Mouse (Mus musculus): ENCODE results near the gene Polr3b. TPM values are rescaled to one million over a fixed set of nuclear protein-coding genes. Genes with fewer than 3 reads are reported as not detected.

Polr3b gene
- polyA plus RNA-seq (2016; fragmentation: Nextera tagmentation; extraction: Ambion mirVana): 17.6 and 18.2 TPM in 2 replicates

DNA sequence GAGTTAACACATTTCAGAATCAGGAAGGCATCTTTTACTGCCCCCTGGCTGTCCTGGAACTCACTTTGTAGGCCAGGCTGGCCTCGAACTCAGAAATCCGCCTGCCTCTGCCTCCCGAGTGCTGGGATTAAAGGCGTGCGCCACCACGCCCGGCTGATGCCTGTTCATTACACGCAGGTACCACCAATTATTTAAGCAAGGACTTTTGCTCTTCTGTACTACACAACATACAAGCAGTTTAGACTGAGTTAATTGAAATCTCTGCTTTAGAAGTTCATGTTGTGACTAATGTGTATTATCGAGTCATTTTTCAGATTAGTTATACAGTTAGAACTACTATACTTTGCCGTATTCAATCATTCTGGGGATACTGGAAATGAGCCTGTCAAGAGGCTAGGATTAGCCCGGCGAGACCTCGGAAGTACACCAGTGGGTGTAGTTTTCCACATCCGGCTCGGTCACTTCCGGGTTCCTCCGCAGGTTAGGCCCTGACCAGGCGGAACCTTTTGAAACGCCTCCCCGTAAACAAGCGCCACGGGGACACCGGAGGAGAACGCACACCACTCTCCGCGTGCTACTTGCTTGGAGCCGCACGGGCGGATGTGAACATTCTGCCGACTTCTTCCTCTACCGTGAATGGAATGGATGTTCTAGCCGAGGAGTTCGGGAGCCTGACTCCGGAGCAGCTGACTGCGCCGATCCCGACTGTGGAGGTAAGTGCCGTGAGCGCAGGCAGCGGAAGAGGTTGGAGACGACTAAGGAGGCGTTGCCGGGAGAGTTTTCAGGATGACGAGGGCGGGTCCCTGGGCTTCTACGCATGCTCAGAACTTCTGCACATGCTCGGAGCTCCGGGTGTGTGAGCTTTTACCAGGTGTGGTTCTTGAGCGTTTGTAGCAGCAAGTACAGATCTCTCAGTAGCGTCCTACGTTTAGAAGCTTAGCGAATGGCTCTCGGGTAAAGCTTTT is at the start of gene Polr3b:
Gene Polr3b (plus strand): TSS at position 467 of the 965 bp plus-strand sequence.
- 7% methylated on average over 53 of the region's 53 CpGs for WGBS
- Histone ChIP-seq H3K4me1 (peaks cover 23% of the 10 kb centered on the region), H3K36me3 (replicated peaks) (no peaks in the 10 kb centered on the region), H3K27me3 (ENCODE audit: poor library complexity, severe bottlenecking) (no peaks in the 10 kb centered on the region), H3K9me3 (no peaks in the 10 kb centered on the region), H3K27ac (peak within 1 kb of the TSS; percentile 88), H3K4me3 (peak within 1 kb of the TSS; percentile 69)
- DNase-seq (ENCODE audit: extremely low spot score, low spot score): peak; percentile 93

GRCm38 (mm10) chr10:84573671-84574420 is 48.2 kb upstream of the Polr3b start:
- peaks cover 14% of the 10 kb centered on the region for H3K27me3 ChIP-seq (ENCODE audit: poor library complexity, severe bottlenecking)
- H3K36me3 ChIP-seq (replicated peaks): no peaks in the 10 kb centered on the region
- no peaks in the 10 kb centered on the region for H3K9me3 ChIP-seq
- no peak overlapping the region for H3K4me3 ChIP-seq
- no peak overlapping the region for H3K27ac ChIP-seq
- H3K4me1 ChIP-seq: peaks cover 17% of the 10 kb centered on the region
- WGBS: 72% methylated on average over 5 of the region's 5 CpGs
- DNase-seq (ENCODE audit: extremely low spot score, low spot score): no peak

DNA sequence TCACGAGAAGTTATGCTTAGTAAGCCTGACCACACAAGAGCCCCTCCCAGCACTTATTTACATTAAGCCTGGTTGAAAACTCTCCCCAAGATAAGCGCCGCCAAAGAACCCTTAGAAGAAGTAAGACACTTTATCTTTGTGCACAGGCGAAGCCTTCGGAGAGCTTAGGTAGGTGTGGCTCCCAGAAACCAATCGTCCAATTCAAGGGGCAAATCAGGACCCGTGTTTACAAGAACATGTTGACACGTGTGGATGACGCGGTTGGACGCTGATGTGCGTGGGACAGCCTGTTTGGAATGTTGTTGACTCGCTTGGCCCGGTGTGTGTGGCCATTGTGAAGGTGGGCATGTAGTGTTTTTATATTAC is 46.1 kb upstream of the Polr3b start:
- Histone ChIP-seq H3K4me1 (peaks cover 17% of the 10 kb centered on the region), H3K36me3 (replicated peaks) (no peaks in the 10 kb centered on the region), H3K4me3 (peak overlapping the region; percentile 89), H3K9me3 (no peaks in the 10 kb centered on the region), H3K27ac (peak overlapping the region; percentile 93; the same call in 1 of the 2 replicates), H3K27me3 (ENCODE audit: poor library complexity, severe bottlenecking) (peaks cover 16% of the 10 kb centered on the region)
- DNase-seq (ENCODE audit: extremely low spot score, low spot score): no peak
- WGBS: under 1% methylated on average over 14 of the region's 14 CpGs

DNA sequence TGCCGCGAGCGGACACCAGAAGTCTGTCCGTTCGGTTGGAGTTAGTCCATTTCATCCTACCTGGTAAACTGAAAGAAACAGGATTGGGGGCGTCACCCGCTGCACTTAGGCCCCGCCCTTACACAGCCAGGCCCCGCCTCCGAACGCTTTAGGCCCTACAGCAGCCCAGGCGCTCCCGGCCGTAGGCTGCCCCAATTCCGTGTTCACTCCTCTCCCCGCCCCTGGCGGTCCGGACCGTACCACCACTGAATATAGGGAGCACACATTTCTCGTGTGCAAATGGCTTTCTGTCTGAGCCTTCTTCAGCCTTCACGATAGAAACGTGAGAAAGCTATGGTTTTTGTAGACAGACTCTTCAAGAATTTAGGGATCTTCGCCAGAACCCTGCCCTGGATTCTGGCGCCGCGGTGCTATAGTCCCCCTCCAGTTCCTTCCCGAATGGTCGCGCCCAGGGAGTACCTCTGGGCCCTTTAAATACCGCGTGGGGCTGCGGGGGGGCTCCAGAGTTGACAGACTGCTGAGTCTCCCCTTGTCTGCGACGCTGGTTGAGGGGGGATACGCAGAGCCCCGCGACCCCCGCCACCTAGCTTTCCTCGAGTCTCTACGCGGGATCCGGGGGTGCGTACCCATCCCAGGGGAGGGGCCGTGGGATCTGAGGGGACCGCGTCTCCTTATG is 45.6 kb upstream of the Polr3b start, which contains the start of gene Tcp11l2:
Gene Tcp11l2 (plus strand): TSS at position 232 of the 676 bp plus-strand sequence.
- Histone ChIP-seq H3K36me3 (replicated peaks) (no peaks in the 10 kb centered on the region), H3K27me3 (ENCODE audit: poor library complexity, severe bottlenecking) (peaks cover 16% of the 10 kb centered on the region), H3K4me1 (peaks cover 17% of the 10 kb centered on the region), H3K9me3 (no peaks in the 10 kb centered on the region), H3K4me3 (peak within 1 kb of the TSS; percentile 89), H3K27ac (peak within 1 kb of the TSS; percentile 93)
- DNase-seq (ENCODE audit: extremely low spot score, low spot score): peak; percentile 89
- WGBS: under 1% methylated on average over 46 of the region's 46 CpGs

GRCm38 (mm10) chr10:84577071-84577727 is 44.9 kb upstream of the Polr3b start:
- 6% methylated on average over 38 of the region's 38 CpGs for WGBS
- peaks cover 17% of the 10 kb centered on the region for H3K4me1 ChIP-seq
- H3K4me3 ChIP-seq: peak overlapping the region; percentile 89
- peaks cover 16% of the 10 kb centered on the region for H3K27me3 ChIP-seq (ENCODE audit: poor library complexity, severe bottlenecking)
- H3K27ac ChIP-seq: peak overlapping the region; percentile 93
- H3K36me3 ChIP-seq (replicated peaks): no peaks in the 10 kb centered on the region
- peak; percentile 47 for DNase-seq (ENCODE audit: extremely low spot score, low spot score)
- H3K9me3 ChIP-seq: no peaks in the 10 kb centered on the region

DNA sequence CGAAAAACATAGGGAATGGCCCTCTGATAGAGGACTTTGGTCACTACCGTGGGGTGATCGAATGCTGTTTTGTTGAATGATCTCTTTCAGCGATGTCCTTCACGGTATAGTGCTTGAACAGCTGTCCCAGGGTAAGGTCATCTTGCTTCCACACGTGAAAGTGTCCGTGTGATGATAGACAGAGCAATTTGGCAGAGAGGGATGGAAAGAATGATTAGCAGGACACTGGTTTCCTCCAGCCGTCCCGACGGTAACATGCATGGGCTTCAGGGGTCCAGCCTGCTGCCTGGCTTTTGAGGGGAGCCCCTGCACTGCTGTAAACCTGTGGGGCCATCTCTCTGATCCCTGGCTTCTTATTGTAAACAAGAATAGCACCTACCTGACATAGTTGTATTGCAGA is 43.4 kb upstream of the Polr3b start:
- WGBS: 84% methylated on average over 10 of the region's 10 CpGs
- peaks cover 16% of the 10 kb centered on the region for H3K27me3 ChIP-seq (ENCODE audit: poor library complexity, severe bottlenecking)
- H3K36me3 ChIP-seq (replicated peaks): no peaks in the 10 kb centered on the region
- DNase-seq (ENCODE audit: extremely low spot score, low spot score): no peak
- H3K9me3 ChIP-seq: no peaks in the 10 kb centered on the region
- peaks cover 17% of the 10 kb centered on the region for H3K4me1 ChIP-seq
- H3K4me3 ChIP-seq: no peak overlapping the region
- H3K27ac ChIP-seq: no peak overlapping the region

DNA sequence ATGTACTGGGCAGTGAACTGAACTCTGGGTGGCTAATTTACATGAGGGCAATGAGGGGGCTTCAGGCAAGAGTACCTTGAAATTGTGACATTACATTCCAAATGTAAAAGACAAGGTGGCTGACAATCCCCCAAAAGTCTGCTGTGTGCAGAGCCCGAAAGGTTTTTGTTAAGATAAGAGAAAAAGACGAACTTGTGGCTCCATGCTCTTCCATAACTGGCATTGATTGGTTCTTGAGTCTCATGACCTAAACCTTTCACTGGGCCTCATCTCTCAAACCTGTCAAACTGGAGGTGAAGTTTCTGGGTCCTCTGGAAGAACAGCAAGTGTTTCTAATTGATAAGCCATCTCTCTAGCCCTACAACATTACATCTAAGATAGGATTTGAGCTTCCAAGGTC is 42.6 kb upstream of the Polr3b start:
- H3K27ac ChIP-seq: no peak overlapping the region
- DNase-seq (ENCODE audit: extremely low spot score, low spot score): no peak
- H3K4me1 ChIP-seq: peaks cover 17% of the 10 kb centered on the region
- WGBS: 82% methylated on average over 2 of the region's 2 CpGs
- no peaks in the 10 kb centered on the region for H3K9me3 ChIP-seq
- H3K27me3 ChIP-seq (ENCODE audit: poor library complexity, severe bottlenecking): peaks cover 16% of the 10 kb centered on the region
- no peaks in the 10 kb centered on the region for H3K36me3 ChIP-seq (replicated peaks)
- H3K4me3 ChIP-seq: no peak overlapping the region

- H3K4me1 ChIP-seq: peaks cover 13% of the 10 kb centered on the region
- no peak for DNase-seq (ENCODE audit: extremely low spot score, low spot score)
- no peak overlapping the region for H3K27ac ChIP-seq
- no peaks in the 10 kb centered on the region for H3K36me3 ChIP-seq (replicated peaks)
- H3K9me3 ChIP-seq: no peaks in the 10 kb centered on the region
- WGBS: 87% methylated on average over 8 of the region's 8 CpGs
- peaks cover 16% of the 10 kb centered on the region for H3K27me3 ChIP-seq (ENCODE audit: poor library complexity, severe bottlenecking)
- no peak overlapping the region for H3K4me3 ChIP-seq
Measured at GRCm38 (mm10) chr10:84581191-84581590, 40.9 kb upstream of the Polr3b start.

DNA sequence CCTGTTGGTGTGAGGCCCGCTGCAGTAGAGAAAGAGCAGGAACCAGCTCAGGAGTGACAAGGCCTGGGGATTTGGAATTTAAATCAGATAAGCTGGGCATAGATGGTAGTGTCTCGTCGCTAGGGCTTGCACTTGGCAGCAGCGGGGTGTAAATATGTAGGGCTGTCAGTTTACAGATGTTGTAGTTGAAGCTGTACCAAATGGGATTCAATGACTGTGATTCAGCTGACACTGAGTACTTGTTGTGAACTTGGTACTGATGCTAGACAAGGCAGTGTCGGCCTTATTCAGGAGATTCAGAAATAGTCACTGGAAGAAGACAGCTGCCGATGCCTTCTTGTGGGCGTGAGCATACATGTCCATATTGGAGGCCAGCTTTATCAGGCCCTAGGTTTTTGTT is 39.9 kb upstream of the Polr3b start:
- peaks cover 8% of the 10 kb centered on the region for H3K4me1 ChIP-seq
- H3K27ac ChIP-seq: no peak overlapping the region
- H3K36me3 ChIP-seq (replicated peaks): no peaks in the 10 kb centered on the region
- 88% methylated on average over 7 of the region's 7 CpGs for WGBS
- no peak overlapping the region for H3K4me3 ChIP-seq
- no peak for DNase-seq (ENCODE audit: extremely low spot score, low spot score)
- no peaks in the 10 kb centered on the region for H3K9me3 ChIP-seq
- peaks cover 16% of the 10 kb centered on the region for H3K27me3 ChIP-seq (ENCODE audit: poor library complexity, severe bottlenecking)

- Histone ChIP-seq H3K4me1 (no peaks in the 10 kb centered on the region), H3K36me3 (replicated peaks) (no peaks in the 10 kb centered on the region), H3K9me3 (no peaks in the 10 kb centered on the region), H3K4me3 (no peak overlapping the region), H3K27ac (no peak overlapping the region), H3K27me3 (ENCODE audit: poor library complexity, severe bottlenecking) (no peaks in the 10 kb centered on the region)
- whole genome bisulfite sequencing: 83% methylated on average over 11 of the region's 11 CpGs
- no peak for DNase-seq (ENCODE audit: extremely low spot score, low spot score)
Measured at GRCm38 (mm10) chr10:84584451-84585293, 37.4 kb upstream of the Polr3b start.

DNA sequence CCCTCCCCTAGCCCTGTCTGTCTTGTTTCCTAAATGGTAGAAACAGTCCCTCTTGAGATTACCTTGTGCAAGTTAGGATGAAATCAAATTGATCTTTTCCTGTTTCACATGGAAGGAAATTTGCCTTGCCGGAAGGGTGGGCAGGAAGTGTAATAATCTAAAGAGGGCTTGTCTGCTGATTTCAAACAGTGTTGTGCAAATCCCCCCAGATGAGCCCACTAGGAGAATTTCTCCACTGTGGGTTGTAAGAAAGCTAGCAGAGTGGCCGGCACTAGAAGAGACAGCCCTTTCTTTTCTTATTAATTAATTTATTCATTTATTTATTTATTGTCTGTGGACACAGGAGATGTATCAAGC is 36.8 kb upstream of the Polr3b start:
- Histone ChIP-seq H3K4me3 (no peak overlapping the region), H3K36me3 (replicated peaks) (no peaks in the 10 kb centered on the region), H3K9me3 (no peaks in the 10 kb centered on the region), H3K27ac (no peak overlapping the region), H3K27me3 (ENCODE audit: poor library complexity, severe bottlenecking) (no peaks in the 10 kb centered on the region), H3K4me1 (no peaks in the 10 kb centered on the region)
- WGBS: 79% methylated on average over 2 of the region's 2 CpGs
- DNase-seq (ENCODE audit: extremely low spot score, low spot score): no peak

Data from forebrain, embryonic 10.5 days (tissue).